Mouse (Mus musculus) intestine, embryonic 15.5 days (tissue): ENCODE data around the gene Padi3. TPM values are rescaled to one million over a fixed set of nuclear protein-coding genes. Genes with fewer than 3 reads are reported as not detected.

Experiments
- ATAC-seq: fragments of 200-750 bp; cut with Nextera tagmentation; 2 replicates; pipeline ENCODE4 v1.8.0; 2017; ENCODE audit warnings: moderate TSS enrichment, moderate library complexity
- H3K27ac ChIP-seq: fragments of 300-500 bp; sonication (generic); 2 replicates; pipeline ENCODE4 v1.5.1; 2015; ENCODE audit warnings: mild to moderate bottlenecking, inconsistent platforms
- H3K27me3 ChIP-seq: fragments of 300-500 bp; sonication (generic); replicated peaks from 2 replicates; pipeline ENCODE4 v1.6.1; 2015; ENCODE audit warnings: inconsistent platforms
- H3K36me3 ChIP-seq: fragments of 300-500 bp; sonication (generic); 2 replicates; pipeline ENCODE4 v1.6.1; 2015; ENCODE audit warnings: inconsistent platforms
- H3K4me1 ChIP-seq: fragments of 300-500 bp; sonication (generic); replicated peaks from 2 replicates; pipeline ENCODE4 v1.6.1; 2015; ENCODE audit warnings: inconsistent platforms
- H3K4me2 ChIP-seq: fragments of 300-500 bp; sonication (generic); replicated peaks from 2 replicates; pipeline ENCODE4 v1.6.1; 2015; ENCODE audit warnings: mild to moderate bottlenecking, inconsistent platforms
- H3K4me3 ChIP-seq: fragments of 300-500 bp; sonication (generic); replicated peaks from 2 replicates; pipeline ENCODE4 v1.5.1; 2015; ENCODE audit warnings: inconsistent platforms
- H3K9ac ChIP-seq: fragments of 300-500 bp; sonication (generic); 2 replicates; pipeline ENCODE4 v1.6.1; 2015; ENCODE audit warnings: inconsistent platforms
- H3K9me3 ChIP-seq: fragments of 300-500 bp; sonication (generic); 2 replicates; pipeline ENCODE4 v1.6.1; 2016; ENCODE audit warnings: inconsistent platforms
- WGBS: fragments of 180-500 bp; shearing (Covaris S2); methylation state at CpG from one replicate; pipeline ENCODE4 v1.1.7; 2015; 5-methylcytosine and 5-hydroxymethylcytosine counted together
- polyA plus RNA-seq: library from polyadenylated mRNA; unstranded; fragments of >200 nt; fragmentation: Nextera tagmentation; extraction: Ambion mirVana; gene quantifications from 2 replicates; pipeline ENCODE4 v1.2.1, GENCODE M21; 2015

Padi3 gene
- polyA plus RNA-seq, 1 experiment from 2014 or later, result 0.40 TPM

GRCm38 (mm10) chr4:140837879-140838278 is 27.4 kb upstream of the Padi3 start:
- Histone ChIP-seq H3K9me3 (no peaks in the 10 kb centered on the region), H3K36me3 (no peaks in the 10 kb centered on the region), H3K9ac (no peak overlapping the region), H3K4me2 (peak overlapping the region; percentile 34), H3K27ac (no peak overlapping the region), H3K4me1 (peaks cover 16% of the 10 kb centered on the region), H3K27me3 (no peaks in the 10 kb centered on the region), H3K4me3 (no peak overlapping the region)
- ATAC-seq, result peak; percentile 88
- 19% methylated on average over 8 of the region's 8 CpGs for WGBS

DNA sequence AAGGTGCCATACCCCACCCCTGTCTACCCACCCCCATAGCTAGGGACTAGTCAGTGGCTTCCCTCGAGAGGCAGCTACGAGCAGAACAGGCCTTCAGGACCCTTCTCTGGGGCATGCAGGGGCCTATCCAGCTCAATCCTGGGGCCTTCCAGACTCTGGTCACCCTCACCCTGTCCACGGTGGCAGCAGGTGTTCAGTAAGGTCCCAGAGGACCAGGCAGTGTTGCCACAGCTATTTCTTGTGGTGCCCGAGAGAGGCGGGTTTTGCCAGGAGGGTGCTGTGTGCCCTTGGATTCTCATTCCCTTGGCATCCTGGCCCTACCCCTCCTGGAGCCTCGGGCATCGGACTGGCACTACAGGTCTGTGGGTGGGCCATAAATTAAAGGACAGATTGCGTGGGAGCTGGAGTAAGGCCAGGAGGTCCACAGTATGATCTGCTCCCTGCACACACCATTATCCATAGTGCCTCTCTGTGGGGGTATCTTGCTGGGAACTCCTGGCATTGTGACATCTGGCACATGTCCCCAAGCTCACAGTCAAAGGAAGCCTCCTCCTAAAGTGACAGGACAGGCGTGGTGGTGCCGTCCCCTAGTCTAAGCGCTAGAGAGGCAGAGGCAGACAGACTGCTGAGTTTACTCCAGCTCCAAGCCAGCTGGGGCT is 25.9 kb upstream of the Padi3 start:
- Histone ChIP-seq H3K9me3 (no peaks in the 10 kb centered on the region), H3K9ac (no peak overlapping the region), H3K4me2 (no peak overlapping the region), H3K4me1 (peaks cover 16% of the 10 kb centered on the region), H3K27me3 (no peaks in the 10 kb centered on the region), H3K36me3 (no peaks in the 10 kb centered on the region), H3K27ac (no peak overlapping the region), H3K4me3 (no peak overlapping the region)
- ATAC-seq, result no peak
- WGBS, result 63% methylated on average over 11 of the region's 11 CpGs

DNA sequence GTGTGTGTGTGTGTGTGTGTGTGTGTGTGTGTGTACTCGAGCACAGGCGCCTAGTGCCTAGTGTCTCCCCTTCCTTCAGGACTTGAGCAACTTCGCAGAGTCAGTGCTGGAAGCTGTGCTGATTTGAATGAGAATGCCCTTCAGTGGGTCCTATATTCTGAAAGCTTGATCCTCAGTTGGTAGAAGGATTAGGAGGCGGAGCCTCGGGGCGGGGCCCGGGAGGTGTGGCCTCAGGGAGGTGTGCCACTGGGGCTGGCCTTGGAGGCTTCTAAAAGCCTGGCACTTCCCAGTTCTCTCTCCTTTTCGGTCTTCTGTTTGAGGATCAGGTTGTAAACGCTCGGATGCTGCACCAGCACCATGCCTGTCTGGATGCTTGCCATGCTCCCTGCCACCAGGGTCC is 25.2 kb upstream of the Padi3 start:
- ATAC-seq, result peak; percentile 77
- H3K36me3 ChIP-seq, result no peaks in the 10 kb centered on the region
- no peak overlapping the region for H3K9ac ChIP-seq
- H3K4me3 ChIP-seq, result no peak overlapping the region
- H3K4me2 ChIP-seq, result no peak overlapping the region
- no peaks in the 10 kb centered on the region for H3K9me3 ChIP-seq
- peaks cover 16% of the 10 kb centered on the region for H3K4me1 ChIP-seq
- H3K27me3 ChIP-seq, result no peaks in the 10 kb centered on the region
- 3% methylated on average over 10 of the region's 10 CpGs for WGBS
- H3K27ac ChIP-seq, result no peak overlapping the region

GRCm38 (mm10) chr4:140834327-140834934 is 24.0 kb upstream of the Padi3 start:
- Histone ChIP-seq H3K9me3 (no peaks in the 10 kb centered on the region), H3K4me1 (peaks cover 16% of the 10 kb centered on the region), H3K36me3 (no peaks in the 10 kb centered on the region), H3K4me3 (no peak overlapping the region), H3K9ac (no peak overlapping the region), H3K27ac (no peak overlapping the region), H3K27me3 (no peaks in the 10 kb centered on the region), H3K4me2 (no peak overlapping the region)
- WGBS, result 73% methylated on average over 6 of the region's 6 CpGs
- no peak for ATAC-seq

DNA sequence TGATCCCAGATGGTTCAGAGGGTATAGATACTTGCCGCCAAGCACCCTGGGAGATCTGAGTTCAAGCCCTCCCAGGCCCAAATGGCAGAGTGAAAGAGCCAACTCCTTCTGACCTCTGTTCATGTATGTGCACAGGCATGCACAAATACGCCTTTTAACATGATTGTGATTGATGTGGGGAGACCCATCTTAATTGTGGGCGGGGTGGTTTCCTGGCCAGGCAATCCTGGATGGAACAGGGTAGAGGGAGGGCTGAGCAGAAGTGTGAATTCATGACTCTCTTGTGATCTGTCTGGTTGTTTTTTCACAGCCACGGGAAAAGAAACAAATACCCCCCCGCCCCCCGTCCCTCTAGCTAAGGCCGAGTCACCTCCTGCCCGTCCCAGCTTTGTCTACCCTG is 22.4 kb upstream of the Padi3 start:
- H3K4me2 ChIP-seq, result no peak overlapping the region
- no peak overlapping the region for H3K9ac ChIP-seq
- no peaks in the 10 kb centered on the region for H3K36me3 ChIP-seq
- H3K9me3 ChIP-seq, result no peaks in the 10 kb centered on the region
- no peak overlapping the region for H3K27ac ChIP-seq
- H3K4me3 ChIP-seq, result no peak overlapping the region
- WGBS, result 44% methylated on average over 8 of the region's 8 CpGs
- H3K27me3 ChIP-seq, result no peaks in the 10 kb centered on the region
- ATAC-seq, result no peak
- H3K4me1 ChIP-seq, result peaks cover 12% of the 10 kb centered on the region

DNA sequence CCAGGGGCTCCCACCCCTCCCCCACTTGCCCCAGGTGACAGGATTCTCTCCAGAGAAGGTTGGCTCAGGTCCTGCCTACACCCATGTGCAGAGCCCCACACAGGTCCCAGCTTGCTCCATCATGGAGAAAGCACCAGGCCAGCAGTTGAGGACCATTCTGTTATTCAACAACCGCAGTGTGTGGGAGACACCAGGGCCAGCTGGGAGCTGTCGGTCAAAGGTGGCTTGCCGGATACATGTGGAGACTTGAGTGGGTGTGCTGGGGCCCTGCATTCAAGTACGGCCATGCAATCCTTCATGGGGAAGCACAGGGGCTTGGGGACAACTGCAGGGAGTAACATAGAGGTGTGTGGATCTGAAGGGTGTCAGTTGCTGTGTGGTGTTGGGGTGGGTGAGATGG is 21.4 kb upstream of the Padi3 start:
- WGBS, result 74% methylated on average over 4 of the region's 4 CpGs
- Histone ChIP-seq H3K27me3 (no peaks in the 10 kb centered on the region), H3K4me2 (no peak overlapping the region), H3K9me3 (no peaks in the 10 kb centered on the region), H3K9ac (no peak overlapping the region), H3K36me3 (no peaks in the 10 kb centered on the region), H3K4me3 (no peak overlapping the region), H3K4me1 (peaks cover 9% of the 10 kb centered on the region; the same call in 1 of the 2 replicates), H3K27ac (no peak overlapping the region)
- no peak for ATAC-seq

DNA sequence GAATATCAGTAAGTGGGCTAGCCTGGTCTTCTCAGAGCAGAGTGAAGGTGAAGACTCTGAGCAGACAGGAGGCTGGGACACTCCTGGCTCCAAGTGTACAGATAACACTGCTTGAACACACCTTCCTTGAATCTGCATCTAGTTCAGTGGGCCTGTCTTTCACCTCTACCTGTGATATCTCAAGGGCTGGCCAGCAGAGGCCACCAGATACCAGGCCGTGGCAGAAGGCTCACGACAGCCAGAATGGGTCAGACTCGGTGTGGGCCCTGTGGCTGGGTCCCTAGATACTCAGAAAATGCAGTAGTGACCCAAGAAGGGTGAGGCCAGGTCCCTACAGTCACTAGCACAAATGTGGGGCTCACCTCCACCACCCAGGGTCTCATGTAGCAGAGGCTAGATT is 16.8 kb upstream of the Padi3 start:
- Histone ChIP-seq H3K9ac (no peak overlapping the region), H3K9me3 (0 out of 2 replicates have a peak, but pooled peaks cover 5% of the 10 kb centered on the region), H3K27me3 (no peaks in the 10 kb centered on the region), H3K4me1 (no peaks in the 10 kb centered on the region), H3K27ac (no peak overlapping the region), H3K4me2 (no peak overlapping the region), H3K4me3 (no peak overlapping the region), H3K36me3 (no peaks in the 10 kb centered on the region)
- ATAC-seq, result no peak
- WGBS, result 49% methylated on average over 3 of the region's 3 CpGs

- ATAC-seq, result no peak
- Histone ChIP-seq H3K27ac (no peak overlapping the region), H3K4me2 (no peak overlapping the region), H3K36me3 (no peaks in the 10 kb centered on the region), H3K9ac (no peak overlapping the region), H3K27me3 (no peaks in the 10 kb centered on the region), H3K4me3 (no peak overlapping the region), H3K9me3 (0 out of 2 replicates have a peak, but pooled peaks cover 5% of the 10 kb centered on the region), H3K4me1 (no peaks in the 10 kb centered on the region)
- WGBS, result 58% methylated on average over 11 of the region's 11 CpGs
Observed at GRCm38 (mm10) chr4:140825942-140826341, 15.5 kb upstream of the Padi3 start.

DNA sequence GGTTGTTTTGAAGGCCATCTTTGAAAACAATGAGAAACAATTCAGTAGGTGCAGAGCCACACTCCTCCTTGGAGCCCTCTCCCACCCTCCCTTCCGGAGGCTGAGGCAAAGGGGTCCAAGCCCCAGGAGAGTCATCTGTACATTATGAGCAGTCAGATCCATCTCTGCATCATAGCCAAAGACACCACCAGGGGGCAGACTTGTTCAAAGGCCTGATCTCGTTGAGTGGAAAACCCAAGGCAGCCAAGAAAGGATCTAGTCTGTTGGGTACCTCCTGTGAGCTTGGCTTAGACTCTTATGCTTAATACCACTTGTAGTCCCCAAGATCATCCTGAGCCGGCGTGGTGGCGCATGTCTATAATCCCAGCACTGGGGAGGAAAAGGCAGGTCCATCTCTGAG is 11.5 kb upstream of the Padi3 start:
- Histone ChIP-seq H3K27me3 (no peaks in the 10 kb centered on the region), H3K9ac (no peak overlapping the region), H3K27ac (no peak overlapping the region), H3K36me3 (no peaks in the 10 kb centered on the region), H3K4me2 (no peak overlapping the region), H3K9me3 (0 out of 2 replicates have a peak, but pooled peaks cover 5% of the 10 kb centered on the region), H3K4me3 (no peak overlapping the region), H3K4me1 (peaks cover under 1% of the 10 kb centered on the region)
- no peak for ATAC-seq
- WGBS, result 72% methylated on average over 5 of the region's 5 CpGs

DNA sequence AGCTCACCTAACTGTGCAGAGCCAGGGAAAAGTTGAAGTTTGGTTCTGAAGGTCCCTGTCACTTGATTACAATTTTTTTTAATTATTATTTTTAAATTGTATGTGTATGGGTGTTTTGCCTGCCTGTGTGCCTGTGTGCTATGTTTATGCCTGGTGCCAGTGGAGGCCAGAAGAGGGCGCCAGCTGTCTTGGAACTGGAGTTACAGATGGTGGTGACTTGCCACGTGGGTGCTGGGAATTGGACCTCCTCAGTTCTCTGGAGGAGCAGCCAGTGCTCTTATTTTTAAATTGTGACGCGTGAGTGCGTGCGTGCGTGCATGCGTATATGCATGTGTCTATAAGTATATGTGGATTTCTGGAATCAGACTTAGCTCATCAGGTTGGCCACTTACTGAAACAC is 7.0 kb upstream of the Padi3 start:
- Histone ChIP-seq H3K9me3 (no peaks in the 10 kb centered on the region), H3K4me1 (peaks cover 26% of the 10 kb centered on the region), H3K4me2 (no peak overlapping the region), H3K36me3 (no peaks in the 10 kb centered on the region), H3K27me3 (no peaks in the 10 kb centered on the region), H3K9ac (no peak overlapping the region), H3K27ac (no peak overlapping the region), H3K4me3 (no peak overlapping the region)
- ATAC-seq, result no peak
- WGBS, result 92% methylated on average over 8 of the region's 8 CpGs

- peaks cover 26% of the 10 kb centered on the region for H3K4me1 ChIP-seq
- H3K27me3 ChIP-seq, result no peaks in the 10 kb centered on the region
- peak overlapping the region; percentile 1; the same call in 1 of the 2 replicates for H3K4me2 ChIP-seq
- H3K4me3 ChIP-seq, result no peak overlapping the region
- H3K9ac ChIP-seq, result no peak overlapping the region
- WGBS, result 26% methylated on average over 10 of the region's 10 CpGs
- no peaks in the 10 kb centered on the region for H3K36me3 ChIP-seq
- peak overlapping the region; percentile 1 for H3K27ac ChIP-seq
- ATAC-seq, result peak; percentile 61
- H3K9me3 ChIP-seq, result no peaks in the 10 kb centered on the region
Observed at GRCm38 (mm10) chr4:140815996-140816917, 5.8 kb upstream of the Padi3 start.

GRCm38 (mm10) chr4:140815496-140815895 is 5.0 kb upstream of the Padi3 start:
- Histone ChIP-seq H3K9me3 (no peaks in the 10 kb centered on the region), H3K4me2 (0 out of 2 replicates have a peak overlapping the region, but pooled peaks have one; percentile 1), H3K36me3 (no peaks in the 10 kb centered on the region), H3K4me3 (no peak overlapping the region), H3K9ac (no peak overlapping the region), H3K4me1 (peaks cover 26% of the 10 kb centered on the region), H3K27ac (peak overlapping the region; percentile 1; the same call in 1 of the 2 replicates), H3K27me3 (no peaks in the 10 kb centered on the region)
- ATAC-seq, result no peak
- WGBS, result 64% methylated on average over 5 of the region's 5 CpGs
